Mouse (Mus musculus) liver, embryonic 14.5 days (tissue): Measurements from ENCODE around the gene Cyb5d2. TPM values are rescaled to one million over a fixed set of nuclear protein-coding genes. Genes with fewer than 3 reads are reported as not detected.
A peak's percentile ranks its signal among the peaks of the same experiment; 100 is the strongest.
"Not testable (repeated sequence)": the region's sequence is repeated elsewhere in the genome, so short reads cannot be mapped to it uniquely, and the experiment has no call there.

ENCODE experiments used
- ATAC-seq: fragments of 200-750 bp; cut with Nextera tagmentation; 2 replicates; pipeline ENCODE4 v1.8.0; 2017; ENCODE audit warnings: moderate number of reproducible peaks, mild to moderate bottlenecking, moderate library complexity; ENCODE audit not compliant: insufficient read depth
- DNase-seq, 3 experiments: peaks; one replicate each; pipeline ENCODE4 v3.0.0-alpha.2; 2012 to 2013; ENCODE audit warnings: low read depth in 3 of 3, low spot score in 3 of 3
- H3K27ac ChIP-seq: fragments of 300-500 bp; sonication (generic); 2 replicates; pipeline ENCODE4 v1.5.1; 2014; ENCODE audit warnings: moderate library complexity, mild to moderate bottlenecking, control low read depth, inconsistent platforms
- H3K27me3 ChIP-seq: fragments of 300-500 bp; sonication (generic); 2 replicates; pipeline ENCODE4 v1.6.1; 2014; ENCODE audit warnings: mild to moderate bottlenecking, low read length, moderate library complexity; ENCODE audit not compliant: control insufficient read depth, insufficient read depth
- H3K36me3 ChIP-seq: fragments of 300-500 bp; sonication (generic); replicated peaks from 2 replicates; pipeline ENCODE4 v1.6.1; 2014; ENCODE audit warnings: low read depth; ENCODE audit not compliant: control insufficient read depth, insufficient read depth
- H3K4me1 ChIP-seq, 2 experiments: fragments of 200-500 bp in 1 of 2; fragments of 300-500 bp in 1 of 2; sonication (generic) in 1 of 2; replicated peaks; 2 replicates each; pipeline ENCODE4 v1.6.1; 2012 to 2014; ENCODE audit warnings: antibody characterized with exemption in 1 of 2, inconsistent platforms in 1 of 2, low read length in 1 of 2; ENCODE audit not compliant: control insufficient read depth in 2 of 2, insufficient read depth in 2 of 2
- H3K4me2 ChIP-seq: fragments of 300-500 bp; sonication (generic); 2 replicates; pipeline ENCODE4 v1.6.1; 2014; ENCODE audit warnings: low read depth, mild to moderate bottlenecking, control low read depth, moderate library complexity
- H3K4me3 ChIP-seq, 2 experiments: fragments of 200-500 bp in 1 of 2; fragments of 300-500 bp in 1 of 2; sonication (generic) in 1 of 2; 2 replicates each; pipeline ENCODE4 v1.5.1; 2012 to 2014; ENCODE audit warnings: low read depth in 2 of 2, low read length in 2 of 2, mild to moderate bottlenecking in 2 of 2, control low read depth in 1 of 2, inconsistent platforms in 1 of 2, moderate library complexity in 1 of 2; ENCODE audit not compliant: insufficient read depth in 1 of 2
- H3K9ac ChIP-seq: fragments of 300-500 bp; sonication (generic); replicated peaks from 2 replicates; pipeline ENCODE4 v1.6.1; 2014; ENCODE audit warnings: mild to moderate bottlenecking, control low read depth, moderate library complexity
- H3K9me3 ChIP-seq: fragments of 300-500 bp; sonication (generic); 2 replicates; pipeline ENCODE4 v1.6.1; 2016; ENCODE audit warnings: low read length, mixed read lengths; ENCODE audit not compliant: control insufficient read depth
- CTCF ChIP-seq: IDR thresholded peaks from 2 replicates; pipeline ENCODE4 v1.5.1; 2016; ENCODE audit warnings: antibody characterized with exemption, low read depth, control low read depth
- EP300 ChIP-seq: IDR thresholded peaks from 2 replicates; pipeline ENCODE4 v1.6.1; 2016; ENCODE audit warnings: antibody characterized with exemption, low read depth
- WGBS: fragments of 180-500 bp; shearing (Covaris S2); extraction: QIAGEN DNeasy Blood & Tissue Kit; methylation state at CpG from one replicate; pipeline ENCODE4 v1.1.7; 2014; ENCODE audit not compliant: insufficient replicate concordance; 5-methylcytosine and 5-hydroxymethylcytosine counted together
- polyA plus RNA-seq, 2 experiments: library from polyadenylated mRNA; depleted of rRNA in 1 of 2; stranded (reverse) in 1 of 2; unstranded in 1 of 2; fragments of >200 nt; fragmentation: Nextera tagmentation in 1 of 2; extraction: Ambion mirVana in 1 of 2; gene quantifications; 2 replicates each; pipeline versions ENCODE4 v1.2.1 to v1.2.3; 2012 to 2014

Gene Cyb5d2
- polyA plus RNA-seq, 2 experiments = 1.7 to 2.0 TPM

- Histone ChIP-seq H3K36me3 (peaks cover 73% of the 10 kb centered on the region), H3K9me3 (no peaks in the 10 kb centered on the region), H3K4me1 (no peaks in the 10 kb centered on the region), H3K27me3 (no peaks in the 10 kb centered on the region), H3K4me2 (no peak overlapping the region), H3K27ac (no peak overlapping the region), H3K9ac (no peak overlapping the region), H3K4me3 (no peak overlapping the region)
- DNase-seq = no peak
- TF ChIP-seq EP300 (no peak), CTCF (no peak)
- 93% methylated on average over 5 of the region's 5 CpGs for WGBS
- no peak for ATAC-seq
Observed at GRCm38 (mm10) chr11:72758316-72758715, 37.6 kb downstream of the Cyb5d2 start.

GRCm38 (mm10) chr11:72751956-72752355 lies 44.0 kb downstream of the Cyb5d2 start:
- Histone ChIP-seq H3K36me3 (peaks cover 66% of the 10 kb centered on the region), H3K4me1 (no peaks in the 10 kb centered on the region), H3K9me3 (no peaks in the 10 kb centered on the region), H3K27ac (no peak overlapping the region), H3K4me3 (no peak overlapping the region), H3K27me3 (no peaks in the 10 kb centered on the region), H3K4me2 (no peak overlapping the region), H3K9ac (no peak overlapping the region)
- no peak for ATAC-seq
- 36% methylated on average over 2 of the region's 2 CpGs for WGBS
- TF ChIP-seq EP300 (no peak), CTCF (peak; percentile 31)
- DNase-seq = no peak

- H3K9ac ChIP-seq = no peak overlapping the region
- 77% methylated on average over 1 of the region's 1 CpGs for WGBS
- ATAC-seq (no peak), DNase-seq (no peak)
- peaks cover 35% of the 10 kb centered on the region for H3K36me3 ChIP-seq
- H3K9me3 ChIP-seq = no peaks in the 10 kb centered on the region
- H3K27me3 ChIP-seq = no peaks in the 10 kb centered on the region
- H3K4me3 ChIP-seq = no peak overlapping the region
- TF ChIP-seq EP300 (no peak), CTCF (no peak)
- no peaks in the 10 kb centered on the region for H3K4me1 ChIP-seq
- H3K4me2 ChIP-seq = no peak overlapping the region
- H3K27ac ChIP-seq = no peak overlapping the region
Observed at GRCm38 (mm10) chr11:72739048-72739447, 56.9 kb downstream of the Cyb5d2 start.

- H3K4me1 ChIP-seq, H3K4me3 ChIP-seq, H3K27ac ChIP-seq, H3K9me3 ChIP-seq, ATAC-seq, H3K4me2 ChIP-seq, H3K9ac ChIP-seq, H3K27me3 ChIP-seq, DNase-seq: not testable (repeated sequence)
- TF ChIP-seq CTCF = peak; percentile 73
- WGBS = 70% methylated on average over 5 of the region's 5 CpGs
- H3K36me3 ChIP-seq = peaks cover 35% of the 10 kb centered on the region
Observed at GRCm38 (mm10) chr11:72737517-72737916, 58.4 kb downstream of the Cyb5d2 start.

GRCm38 (mm10) chr11:72736320-72736719 lies 59.6 kb downstream of the Cyb5d2 start:
- peaks cover 43% of the 10 kb centered on the region for H3K36me3 ChIP-seq
- H3K4me2 ChIP-seq = no peak overlapping the region

More at GRCm38 (mm10) chr11:72736320-72736719, 59.6 kb downstream of the Cyb5d2 start:
- Histone ChIP-seq H3K27ac (no peak overlapping the region), H3K9me3 (no peaks in the 10 kb centered on the region), H3K27me3 (no peaks in the 10 kb centered on the region), H3K4me1 (no peaks in the 10 kb centered on the region), H3K4me3 (no peak overlapping the region), H3K9ac (no peak overlapping the region)
- DNase-seq (no peak), ATAC-seq (no peak)
- TF ChIP-seq CTCF (no peak), EP300 (no peak)
- WGBS = 70% methylated on average over 1 of the region's 1 CpGs
